Mouse (Mus musculus): ENCODE results near the gene Keap1. TPM values are rescaled to one million over a fixed set of nuclear protein-coding genes. Genes with fewer than 3 reads are reported as not detected.
"Not testable (repeated sequence)": the region's sequence is repeated elsewhere in the genome, so short reads cannot be mapped to it uniquely, and the experiment has no call there.

Gene Keap1
- polyA plus RNA-seq, 1 experiment from 2014 or later, result 23.2 TPM

- Histone ChIP-seq H3K4me3 (ENCODE audit: low read depth, low read length) (no peak overlapping the region), H3K36me3 (replicated peaks; ENCODE audit: control insufficient read depth, insufficient read depth, low read depth, low read length) (peaks cover 11% of the 10 kb centered on the region), H3K4me2 (ENCODE audit: low read depth, low read length) (no peak overlapping the region), H3K27me3 (ENCODE audit: control insufficient read depth, insufficient read depth, low read length) (no peaks in the 10 kb centered on the region), H3K27ac (replicated peaks; ENCODE audit: low read depth, low read length) (no peak overlapping the region), H3K4me1 (ENCODE audit: control insufficient read depth, insufficient read depth, low read length) (no peaks in the 10 kb centered on the region; the same call in 1 of the 2 replicates), H3K9ac (replicated peaks; ENCODE audit: low read length) (no peak overlapping the region), H3K9me3 (replicated peaks; ENCODE audit: control insufficient read depth, low read length) (no peaks in the 10 kb centered on the region)
- DNase-seq (ENCODE audit: low spot score) (no peak), ATAC-seq (replicated peaks; ENCODE audit: insufficient number of reproducible peaks, low FRiP score, low TSS enrichment, low read depth) (no peak)
- 97% methylated on average over 16 of the region's 16 CpGs for WGBS
These were observed 29.1 kb upstream of the Keap1 start for GRCm38 (mm10) chr9:21268305-21268704.

GRCm38 (mm10) chr9:21266889-21267288 lies 27.7 kb upstream of the Keap1 start:
- H3K9ac ChIP-seq (replicated peaks; ENCODE audit: low read length), result no peak overlapping the region
- H3K9me3 ChIP-seq (replicated peaks; ENCODE audit: control insufficient read depth, low read length), result no peaks in the 10 kb centered on the region
- no peaks in the 10 kb centered on the region; the same call in 1 of the 2 replicates for H3K4me1 ChIP-seq (ENCODE audit: control insufficient read depth, insufficient read depth, low read length)
- ATAC-seq (replicated peaks; ENCODE audit: insufficient number of reproducible peaks, low FRiP score, low TSS enrichment, low read depth) (no peak), DNase-seq (ENCODE audit: low spot score) (no peak)
- no peak overlapping the region for H3K4me3 ChIP-seq (ENCODE audit: low read depth, low read length)
- H3K27ac ChIP-seq (replicated peaks; ENCODE audit: low read depth, low read length), result no peak overlapping the region
- no peak overlapping the region; the same call in 1 of the 2 replicates for H3K4me2 ChIP-seq (ENCODE audit: low read depth, low read length)
- no peaks in the 10 kb centered on the region for H3K27me3 ChIP-seq (ENCODE audit: control insufficient read depth, insufficient read depth, low read length)
- H3K36me3 ChIP-seq (replicated peaks; ENCODE audit: control insufficient read depth, insufficient read depth, low read depth, low read length), result peaks cover 6% of the 10 kb centered on the region
- WGBS, result 87% methylated on average over 5 of the region's 5 CpGs

GRCm38 (mm10) chr9:21265611-21266010 lies 26.4 kb upstream of the Keap1 start:
- Histone ChIP-seq H3K27me3 (ENCODE audit: control insufficient read depth, insufficient read depth, low read length) (no peaks in the 10 kb centered on the region), H3K4me3 (ENCODE audit: low read depth, low read length) (peak overlapping the region; percentile 91), H3K9me3 (replicated peaks; ENCODE audit: control insufficient read depth, low read length) (no peaks in the 10 kb centered on the region), H3K4me2 (ENCODE audit: low read depth, low read length) (peak overlapping the region; percentile 83), H3K27ac (replicated peaks; ENCODE audit: low read depth, low read length) (no peak overlapping the region), H3K4me1 (ENCODE audit: control insufficient read depth, insufficient read depth, low read length) (no peaks in the 10 kb centered on the region; the same call in 1 of the 2 replicates), H3K9ac (replicated peaks; ENCODE audit: low read length) (peak overlapping the region; percentile 92), H3K36me3 (replicated peaks; ENCODE audit: control insufficient read depth, insufficient read depth, low read depth, low read length) (peaks cover 6% of the 10 kb centered on the region)
- ATAC-seq (replicated peaks; ENCODE audit: insufficient number of reproducible peaks, low FRiP score, low TSS enrichment, low read depth) (0 out of 2 replicates have a peak, but pooled peaks have one; percentile 11), DNase-seq (ENCODE audit: low spot score) (no peak)
- 6% methylated on average over 11 of the region's 11 CpGs for WGBS

GRCm38 (mm10) chr9:21265000-21265561 lies 25.9 kb upstream of the Keap1 start, which contains the start of gene Atg4d:
Gene Atg4d, plus strand, starts transcription at chr9:21265293.
- peak within 1 kb of the TSS; percentile 91 for H3K4me3 ChIP-seq (ENCODE audit: low read depth, low read length)
- no peaks in the 10 kb centered on the region for H3K27me3 ChIP-seq (ENCODE audit: control insufficient read depth, insufficient read depth, low read length)
- peak within 1 kb of the TSS; percentile 92 for H3K9ac ChIP-seq (replicated peaks; ENCODE audit: low read length)
- ATAC-seq (replicated peaks; ENCODE audit: insufficient number of reproducible peaks, low FRiP score, low TSS enrichment, low read depth) (peak; percentile 95), DNase-seq (ENCODE audit: low spot score) (peak; percentile 99)
- H3K4me1 ChIP-seq (ENCODE audit: control insufficient read depth, insufficient read depth, low read length), result no peaks in the 10 kb centered on the region; the same call in 1 of the 2 replicates
- peaks cover 4% of the 10 kb centered on the region for H3K36me3 ChIP-seq (replicated peaks; ENCODE audit: control insufficient read depth, insufficient read depth, low read depth, low read length)
- H3K4me2 ChIP-seq (ENCODE audit: low read depth, low read length), result peak within 1 kb of the TSS; percentile 83
- no peaks in the 10 kb centered on the region for H3K9me3 ChIP-seq (replicated peaks; ENCODE audit: control insufficient read depth, low read length)
- under 1% methylated on average over 48 of the region's 49 CpGs for WGBS
- peak within 1 kb of the TSS; percentile 60 for H3K27ac ChIP-seq (replicated peaks; ENCODE audit: low read depth, low read length)

GRCm38 (mm10) chr9:21264272-21264999 lies 25.3 kb upstream of the Keap1 start:
- Histone ChIP-seq H3K4me3 (ENCODE audit: low read depth, low read length) (peak overlapping the region; percentile 91), H3K27ac (replicated peaks; ENCODE audit: low read depth, low read length) (peak overlapping the region; percentile 60), H3K9me3 (replicated peaks; ENCODE audit: control insufficient read depth, low read length) (no peaks in the 10 kb centered on the region), H3K9ac (replicated peaks; ENCODE audit: low read length) (peak overlapping the region; percentile 50), H3K27me3 (ENCODE audit: control insufficient read depth, insufficient read depth, low read length) (no peaks in the 10 kb centered on the region), H3K4me1 (ENCODE audit: control insufficient read depth, insufficient read depth, low read length) (no peaks in the 10 kb centered on the region; the same call in 1 of the 2 replicates), H3K36me3 (replicated peaks; ENCODE audit: control insufficient read depth, insufficient read depth, low read depth, low read length) (peaks cover 3% of the 10 kb centered on the region; the same call in 1 of the 2 replicates), H3K4me2 (ENCODE audit: low read depth, low read length) (peak overlapping the region; percentile 49)
- DNase-seq (ENCODE audit: low spot score) (peak; percentile 61), ATAC-seq (replicated peaks; ENCODE audit: insufficient number of reproducible peaks, low FRiP score, low TSS enrichment, low read depth) (peak; percentile 8; the same call in 1 of the 2 replicates)
- whole genome bisulfite sequencing, result 17% methylated on average over 17 of the region's 17 CpGs

GRCm38 (mm10) chr9:21261831-21262230 lies 22.7 kb upstream of the Keap1 start:
- H3K27ac ChIP-seq (replicated peaks; ENCODE audit: low read depth, low read length), result no peak overlapping the region
- no peaks in the 10 kb centered on the region for H3K27me3 ChIP-seq (ENCODE audit: control insufficient read depth, insufficient read depth, low read length)
- H3K4me1 ChIP-seq (ENCODE audit: control insufficient read depth, insufficient read depth, low read length), result no peaks in the 10 kb centered on the region; the same call in 1 of the 2 replicates
- no peaks in the 10 kb centered on the region for H3K9me3 ChIP-seq (replicated peaks; ENCODE audit: control insufficient read depth, low read length)
- no peak overlapping the region for H3K4me2 ChIP-seq (ENCODE audit: low read depth, low read length)
- no peak for DNase-seq (ENCODE audit: low spot score)
- 61% methylated on average over 2 of the region's 2 CpGs for WGBS
- H3K36me3 ChIP-seq (replicated peaks; ENCODE audit: control insufficient read depth, insufficient read depth, low read depth, low read length), result no peaks in the 10 kb centered on the region
- no peak overlapping the region for H3K9ac ChIP-seq (replicated peaks; ENCODE audit: low read length)
- ATAC-seq (replicated peaks; ENCODE audit: insufficient number of reproducible peaks, low FRiP score, low TSS enrichment, low read depth), result no peak
- no peak overlapping the region for H3K4me3 ChIP-seq (ENCODE audit: low read depth, low read length)

- ATAC-seq (replicated peaks; ENCODE audit: insufficient number of reproducible peaks, low FRiP score, low TSS enrichment, low read depth) (no peak), DNase-seq (ENCODE audit: low spot score) (no peak)
- H3K27ac ChIP-seq (replicated peaks; ENCODE audit: low read depth, low read length), result no peak overlapping the region
- H3K4me3 ChIP-seq (ENCODE audit: low read depth, low read length), result no peak overlapping the region
- no peaks in the 10 kb centered on the region for H3K27me3 ChIP-seq (ENCODE audit: control insufficient read depth, insufficient read depth, low read length)
- 69% methylated on average over 6 of the region's 6 CpGs for WGBS
- no peak overlapping the region for H3K4me2 ChIP-seq (ENCODE audit: low read depth, low read length)
- H3K9me3 ChIP-seq (replicated peaks; ENCODE audit: control insufficient read depth, low read length), result no peaks in the 10 kb centered on the region
- no peaks in the 10 kb centered on the region; the same call in 1 of the 2 replicates for H3K4me1 ChIP-seq (ENCODE audit: control insufficient read depth, insufficient read depth, low read length)
- no peak overlapping the region for H3K9ac ChIP-seq (replicated peaks; ENCODE audit: low read length)
- H3K36me3 ChIP-seq (replicated peaks; ENCODE audit: control insufficient read depth, insufficient read depth, low read depth, low read length), result no peaks in the 10 kb centered on the region
These were observed 21.4 kb upstream of the Keap1 start for GRCm38 (mm10) chr9:21260491-21261040.

- H3K27me3 ChIP-seq (ENCODE audit: control insufficient read depth, insufficient read depth, low read length); H3K9ac ChIP-seq (replicated peaks; ENCODE audit: low read length); H3K9me3 ChIP-seq (replicated peaks; ENCODE audit: control insufficient read depth, low read length); H3K27ac ChIP-seq (replicated peaks; ENCODE audit: low read depth, low read length); DNase-seq (ENCODE audit: low spot score); H3K4me1 ChIP-seq (ENCODE audit: control insufficient read depth, insufficient read depth, low read length); H3K36me3 ChIP-seq (replicated peaks; ENCODE audit: control insufficient read depth, insufficient read depth, low read depth, low read length); H3K4me3 ChIP-seq (ENCODE audit: low read depth, low read length); ATAC-seq (replicated peaks; ENCODE audit: insufficient number of reproducible peaks, low FRiP score, low TSS enrichment, low read depth); H3K4me2 ChIP-seq (ENCODE audit: low read depth, low read length): not testable (repeated sequence)
- 76% methylated on average over 4 of the region's 4 CpGs for WGBS
These were observed 17.2 kb upstream of the Keap1 start for GRCm38 (mm10) chr9:21256349-21256748.
